Mouse (Mus musculus): ENCODE measurements around the gene 1300017J02Rik. TPM values are rescaled to one million over a fixed set of nuclear protein-coding genes. Genes with fewer than 3 reads are reported as not detected.

Gene 1300017J02Rik
- polyA plus RNA-seq, 1 experiment, result 20.3 TPM

DNA sequence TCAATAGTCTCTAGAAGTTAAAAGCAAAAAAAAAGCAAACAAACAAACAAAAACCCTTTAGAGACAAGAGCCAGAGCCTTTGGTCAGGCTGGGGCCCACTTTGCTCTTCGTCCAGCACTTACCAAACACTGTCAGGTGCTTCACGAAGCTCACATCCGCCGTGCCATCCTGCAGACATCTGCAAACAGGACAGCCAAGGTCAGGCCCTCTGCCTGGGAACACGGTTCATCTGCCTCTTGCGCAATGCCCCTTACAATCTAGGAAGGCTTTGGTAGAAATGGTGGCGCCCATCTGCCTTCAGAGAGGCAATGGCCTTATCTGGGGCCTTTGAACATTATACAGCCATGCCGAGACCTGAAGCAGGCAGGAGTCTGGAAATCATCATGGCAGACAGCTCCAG, 30.1 kb downstream of the 1300017J02Rik start:
- Histone ChIP-seq H3K27ac (ENCODE audit: control insufficient read depth, insufficient read depth, low read depth, low read length) (no peak overlapping the region), H3K36me3 (ENCODE audit: control insufficient read depth, insufficient read depth, low read length) (no peaks in the 10 kb centered on the region), H3K27me3 (ENCODE audit: control insufficient read depth, insufficient read depth, low read length) (no peaks in the 10 kb centered on the region), H3K4me3 (ENCODE audit: control insufficient read depth, low read depth, low read length) (no peak overlapping the region), H3K4me1 (ENCODE audit: control insufficient read depth, insufficient read depth, low read length) (no peaks in the 10 kb centered on the region)
- no peak for TF ChIP-seq CTCF (IDR thresholded peaks at IDR 0.05; ENCODE audit: control insufficient read depth, insufficient read depth, insufficient replicate concordance, low read depth, low read length)
- no peak for TF ChIP-seq POLR2A (IDR thresholded peaks at IDR 0.05; ENCODE audit: control insufficient read depth, low read depth, low read length)

DNA sequence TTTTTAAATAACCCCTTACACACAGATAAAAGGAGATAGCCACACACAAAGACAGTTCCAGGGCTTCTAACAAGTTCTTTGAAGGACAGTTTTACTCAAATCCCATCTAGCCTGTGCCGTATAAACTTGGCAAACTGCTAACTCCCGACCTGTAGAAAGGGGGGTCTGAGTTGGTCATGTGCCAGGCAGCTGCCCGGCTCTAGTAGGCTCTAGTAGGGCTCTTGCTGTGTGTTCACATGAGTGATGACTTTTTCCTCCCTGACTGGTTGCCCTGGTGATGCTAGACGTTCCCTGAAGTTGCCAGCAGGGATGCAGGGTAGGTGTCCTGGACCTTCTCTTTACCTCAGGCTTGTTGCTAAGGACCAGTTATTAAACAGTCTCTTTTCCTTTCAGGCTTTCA, 33.8 kb downstream of the 1300017J02Rik start:
- no peak for TF ChIP-seq POLR2A (IDR thresholded peaks at IDR 0.05; ENCODE audit: control insufficient read depth, low read depth, low read length)
- no peak for TF ChIP-seq CTCF (IDR thresholded peaks at IDR 0.05; ENCODE audit: control insufficient read depth, insufficient read depth, insufficient replicate concordance, low read depth, low read length)
- H3K27me3 ChIP-seq (ENCODE audit: control insufficient read depth, insufficient read depth, low read length), result no peaks in the 10 kb centered on the region

DNA sequence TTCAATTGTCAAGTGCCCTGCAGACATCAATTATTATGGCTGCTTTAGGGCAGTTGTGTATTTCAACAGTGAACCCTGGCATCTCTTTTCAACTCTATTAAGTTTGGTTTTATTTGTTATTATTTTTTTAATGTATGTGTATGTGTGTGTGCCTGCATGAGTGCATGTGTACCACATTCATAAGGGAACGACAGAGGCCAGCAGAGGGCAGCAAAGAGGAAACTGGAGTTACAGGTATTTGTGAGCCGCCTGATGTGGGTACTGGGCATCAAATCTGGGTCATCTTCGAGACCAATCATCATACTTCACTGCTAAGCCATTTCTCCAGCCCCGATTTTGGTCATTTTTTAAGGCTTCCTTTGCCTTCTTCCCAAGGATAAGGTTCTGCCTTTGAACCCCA, 39.1 kb downstream of the 1300017J02Rik start:
- Histone ChIP-seq H3K27ac (ENCODE audit: control insufficient read depth, insufficient read depth, low read depth, low read length) (no peak overlapping the region), H3K27me3 (ENCODE audit: control insufficient read depth, insufficient read depth, low read length) (no peaks in the 10 kb centered on the region), H3K36me3 (ENCODE audit: control insufficient read depth, insufficient read depth, low read length) (no peaks in the 10 kb centered on the region), H3K4me1 (ENCODE audit: control insufficient read depth, insufficient read depth, low read length) (no peaks in the 10 kb centered on the region), H3K4me3 (ENCODE audit: control insufficient read depth, low read depth, low read length) (no peak overlapping the region)
- no peak for TF ChIP-seq CTCF (IDR thresholded peaks at IDR 0.05; ENCODE audit: control insufficient read depth, insufficient read depth, insufficient replicate concordance, low read depth, low read length)
- no peak for TF ChIP-seq POLR2A (IDR thresholded peaks at IDR 0.05; ENCODE audit: control insufficient read depth, low read depth, low read length)

More for the DNA sequence above, 33.8 kb downstream of the 1300017J02Rik start:
- Histone ChIP-seq H3K27ac (ENCODE audit: control insufficient read depth, insufficient read depth, low read depth, low read length) (no peak overlapping the region), H3K36me3 (ENCODE audit: control insufficient read depth, insufficient read depth, low read length) (no peaks in the 10 kb centered on the region), H3K4me3 (ENCODE audit: control insufficient read depth, low read depth, low read length) (no peak overlapping the region), H3K4me1 (ENCODE audit: control insufficient read depth, insufficient read depth, low read length) (no peaks in the 10 kb centered on the region)

DNA sequence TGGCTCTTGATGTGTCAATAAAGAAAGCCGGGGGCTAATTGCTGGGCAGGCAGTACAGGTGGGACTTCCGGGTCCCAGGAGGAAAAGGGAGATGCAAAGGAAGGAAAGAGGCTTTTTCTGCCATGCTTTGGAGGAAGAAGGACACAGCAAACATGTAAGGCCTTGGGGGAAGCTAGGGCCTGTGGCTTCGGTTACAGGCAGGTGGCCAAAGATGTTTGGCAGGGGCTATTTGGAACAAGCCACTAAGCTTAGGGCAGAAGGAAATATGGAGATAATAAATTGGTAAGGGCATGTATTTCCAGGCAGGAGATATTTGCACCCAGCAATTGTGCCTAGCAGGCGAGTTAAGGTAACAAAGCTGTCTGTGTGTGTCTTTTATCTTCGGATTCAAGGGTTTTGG, 52.0 kb downstream of the 1300017J02Rik start:
- TF ChIP-seq CTCF (IDR thresholded peaks at IDR 0.05; ENCODE audit: control insufficient read depth, insufficient read depth, insufficient replicate concordance, low read depth, low read length), result no peak
- Histone ChIP-seq H3K27me3 (ENCODE audit: control insufficient read depth, insufficient read depth, low read length) (no peaks in the 10 kb centered on the region), H3K36me3 (ENCODE audit: control insufficient read depth, insufficient read depth, low read length) (no peaks in the 10 kb centered on the region), H3K27ac (ENCODE audit: control insufficient read depth, insufficient read depth, low read depth, low read length) (no peak overlapping the region), H3K4me1 (ENCODE audit: control insufficient read depth, insufficient read depth, low read length) (no peaks in the 10 kb centered on the region), H3K4me3 (ENCODE audit: control insufficient read depth, low read depth, low read length) (no peak overlapping the region)

DNA sequence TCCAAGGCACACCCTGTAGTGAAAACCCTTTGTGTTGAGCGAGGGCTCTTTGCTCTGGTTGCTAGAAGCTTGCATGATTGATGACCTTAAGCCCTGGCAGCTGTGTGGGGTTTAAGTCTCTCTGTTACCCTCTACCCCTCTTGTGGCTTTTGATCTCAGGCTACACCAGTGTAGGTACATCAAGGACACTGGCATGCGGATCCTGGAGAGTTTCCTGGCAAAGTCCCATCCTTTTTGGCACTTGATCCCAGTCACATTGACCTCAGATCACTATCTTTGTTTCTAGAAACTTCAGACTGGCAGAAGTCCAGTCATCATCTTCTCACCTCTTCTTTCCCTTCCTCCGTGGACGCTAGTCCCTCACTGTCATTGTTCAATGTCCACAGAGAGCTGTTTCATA, 56.3 kb downstream of the 1300017J02Rik start:
- TF ChIP-seq CTCF (IDR thresholded peaks at IDR 0.05; ENCODE audit: control insufficient read depth, insufficient read depth, insufficient replicate concordance, low read depth, low read length) (no peak), POLR2A (IDR thresholded peaks at IDR 0.05; ENCODE audit: control insufficient read depth, low read depth, low read length) (no peak)
- H3K27ac ChIP-seq (ENCODE audit: control insufficient read depth, insufficient read depth, low read depth, low read length), result no peak overlapping the region
- H3K4me3 ChIP-seq (ENCODE audit: control insufficient read depth, low read depth, low read length), result no peak overlapping the region
- no peaks in the 10 kb centered on the region for H3K4me1 ChIP-seq (ENCODE audit: control insufficient read depth, insufficient read depth, low read length)
- H3K27me3 ChIP-seq (ENCODE audit: control insufficient read depth, insufficient read depth, low read length), result no peaks in the 10 kb centered on the region
- H3K36me3 ChIP-seq (ENCODE audit: control insufficient read depth, insufficient read depth, low read length), result no peaks in the 10 kb centered on the region

DNA sequence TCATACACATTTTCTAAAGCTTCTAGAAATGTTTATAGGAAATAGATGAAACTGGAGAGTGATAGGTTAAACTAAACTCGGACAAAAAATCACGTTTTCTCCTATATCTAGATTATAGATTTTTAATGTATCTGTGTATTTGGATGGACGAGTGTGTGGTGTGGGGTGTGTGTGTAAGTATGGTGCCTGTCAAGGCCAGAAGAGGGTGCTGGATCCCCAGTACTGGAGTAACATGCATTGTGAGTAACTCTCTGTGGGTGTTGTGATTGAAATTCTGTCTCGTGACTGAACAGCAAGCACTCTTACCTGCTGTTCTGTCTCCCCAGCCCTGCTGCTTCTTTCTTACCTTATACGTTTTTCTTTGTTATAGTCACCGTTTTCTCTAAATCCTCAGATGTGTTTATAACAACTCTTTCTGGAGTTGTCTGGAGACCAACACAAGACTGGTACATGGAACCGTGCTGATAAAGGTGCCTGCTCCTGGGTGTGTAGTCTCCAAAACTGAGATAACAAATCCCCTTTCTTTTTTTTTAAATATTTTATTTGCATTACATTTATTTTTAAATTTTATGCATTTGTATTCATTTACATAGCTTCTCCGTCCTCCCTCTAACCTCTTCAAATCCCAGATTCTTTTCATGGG, 58.2 kb downstream of the 1300017J02Rik start:
- Histone ChIP-seq H3K4me3 (ENCODE audit: control insufficient read depth, low read depth, low read length) (no peak overlapping the region), H3K27ac (ENCODE audit: control insufficient read depth, insufficient read depth, low read depth, low read length) (no peak overlapping the region), H3K27me3 (ENCODE audit: control insufficient read depth, insufficient read depth, low read length) (no peaks in the 10 kb centered on the region), H3K36me3 (ENCODE audit: control insufficient read depth, insufficient read depth, low read length) (no peaks in the 10 kb centered on the region), H3K4me1 (ENCODE audit: control insufficient read depth, insufficient read depth, low read length) (no peaks in the 10 kb centered on the region)
- TF ChIP-seq POLR2A (IDR thresholded peaks at IDR 0.05; ENCODE audit: control insufficient read depth, low read depth, low read length), result no peak
- no peak for TF ChIP-seq CTCF (IDR thresholded peaks at IDR 0.05; ENCODE audit: control insufficient read depth, insufficient read depth, insufficient replicate concordance, low read depth, low read length)

DNA sequence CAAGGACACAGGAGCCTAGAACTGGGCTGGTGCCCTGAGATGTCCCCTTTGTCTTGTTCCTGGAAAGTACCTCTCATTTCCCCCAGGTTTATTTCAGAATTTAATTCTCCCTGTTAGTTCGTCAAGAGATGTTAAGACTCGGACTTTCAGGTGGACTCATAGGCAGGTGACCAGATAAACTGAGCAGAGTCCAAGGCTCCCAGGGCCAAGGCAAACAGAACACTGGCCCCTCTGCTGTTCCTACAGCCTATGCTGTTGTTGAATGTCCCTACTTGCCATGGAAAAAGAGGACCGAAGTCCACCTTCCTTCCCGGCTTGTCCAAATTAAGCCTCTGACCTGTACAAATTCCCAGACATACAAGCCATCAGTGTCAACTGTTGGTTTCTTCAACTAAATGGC, 61.2 kb downstream of the 1300017J02Rik start:
- H3K36me3 ChIP-seq (ENCODE audit: control insufficient read depth, insufficient read depth, low read length), result no peaks in the 10 kb centered on the region
- H3K4me1 ChIP-seq (ENCODE audit: control insufficient read depth, insufficient read depth, low read length), result no peaks in the 10 kb centered on the region
- no peak for TF ChIP-seq POLR2A (IDR thresholded peaks at IDR 0.05; ENCODE audit: control insufficient read depth, low read depth, low read length)
- no peak for TF ChIP-seq CTCF (IDR thresholded peaks at IDR 0.05; ENCODE audit: control insufficient read depth, insufficient read depth, insufficient replicate concordance, low read depth, low read length)
- H3K27me3 ChIP-seq (ENCODE audit: control insufficient read depth, insufficient read depth, low read length), result no peaks in the 10 kb centered on the region
- H3K4me3 ChIP-seq (ENCODE audit: control insufficient read depth, low read depth, low read length), result no peak overlapping the region
- no peak overlapping the region for H3K27ac ChIP-seq (ENCODE audit: control insufficient read depth, insufficient read depth, low read depth, low read length)

DNA sequence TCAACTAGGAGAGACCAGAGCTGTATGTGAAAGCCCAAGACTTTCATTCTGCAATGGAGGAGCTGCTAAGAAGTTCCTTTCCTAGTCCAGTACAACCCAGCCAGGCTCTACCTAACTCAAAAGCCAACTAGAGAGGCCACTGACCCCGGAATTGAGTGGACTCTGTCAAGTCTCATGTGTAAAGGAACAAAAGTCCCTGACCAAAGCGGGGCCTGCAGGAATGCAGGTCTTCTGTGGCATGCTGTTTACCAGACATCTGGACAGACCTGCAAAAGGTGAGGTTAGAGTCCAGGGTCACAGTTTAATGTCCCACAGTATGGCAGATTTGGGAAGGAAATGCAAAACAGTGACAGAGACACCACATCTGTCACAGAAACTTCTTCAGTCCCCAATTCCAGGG, 63.7 kb downstream of the 1300017J02Rik start:
- H3K27ac ChIP-seq (ENCODE audit: control insufficient read depth, insufficient read depth, low read depth, low read length), result no peak overlapping the region
- H3K4me1 ChIP-seq (ENCODE audit: control insufficient read depth, insufficient read depth, low read length), result no peaks in the 10 kb centered on the region
- H3K27me3 ChIP-seq (ENCODE audit: control insufficient read depth, insufficient read depth, low read length), result no peaks in the 10 kb centered on the region
- no peak overlapping the region for H3K4me3 ChIP-seq (ENCODE audit: control insufficient read depth, low read depth, low read length)
- H3K36me3 ChIP-seq (ENCODE audit: control insufficient read depth, insufficient read depth, low read length), result no peaks in the 10 kb centered on the region
- no peak for TF ChIP-seq POLR2A (IDR thresholded peaks at IDR 0.05; ENCODE audit: control insufficient read depth, low read depth, low read length)
- no peak for TF ChIP-seq CTCF (IDR thresholded peaks at IDR 0.05; ENCODE audit: control insufficient read depth, insufficient read depth, insufficient replicate concordance, low read depth, low read length)

Data from testis, adult 2 months (tissue).